Mouse (Mus musculus) heart, adult 18-20 months (tissue): ENCODE results near the gene Phf21a. TPM values are rescaled to one million over a fixed set of nuclear protein-coding genes. Genes with fewer than 3 reads are reported as not detected.
A peak's percentile ranks its signal among the peaks of the same experiment; 100 is the strongest.

Source experiments
- DNase-seq, 2 experiments: peaks; one replicate each; pipeline ENCODE4 v3.0.0; 2021 to 2022; ENCODE audit warnings: mixed read lengths in 1 of 2
- total RNA-seq, 2 experiments: library from RNA; stranded (reverse); gene quantifications; 2 replicates each; pipeline ENCODE4 v1.2.3; 2021

The Phf21a gene
- total RNA-seq, 2 experiments from 2014 or later, result 23.8 to 25.3 TPM

- no peak for DNase-seq
Measured at GRCm38 (mm10) chr2:92362571-92363228, 269.8 kb downstream of the Phf21a start.

- DNase-seq, result no peak
Measured at GRCm38 (mm10) chr2:92364086-92364485, 271.2 kb downstream of the Phf21a start.

- no peak for DNase-seq
Measured at GRCm38 (mm10) chr2:92365568-92365967, 272.7 kb downstream of the Phf21a start.

- no peak for DNase-seq
Measured at GRCm38 (mm10) chr2:92367383-92368029, 274.6 kb downstream of the Phf21a start.

GRCm38 (mm10) chr2:92370375-92370774 is 277.5 kb downstream of the Phf21a start:
- DNase-seq, result no peak

GRCm38 (mm10) chr2:92370821-92371805 is 278.2 kb downstream of the Phf21a start:
- no peak for DNase-seq

GRCm38 (mm10) chr2:92371971-92372690 is 279.2 kb downstream of the Phf21a start:
- no peak for DNase-seq

GRCm38 (mm10) chr2:92372767-92373436 is 280.0 kb downstream of the Phf21a start:
- DNase-seq, result peak in 1 of 2 experiments; percentile 57

GRCm38 (mm10) chr2:92373437-92373813 is 280.5 kb downstream of the Phf21a start:
- DNase-seq, result no peak

GRCm38 (mm10) chr2:92374514-92374913 is 281.6 kb downstream of the Phf21a start, which contains the start of the genes Pex16 and Large2:
Pex16 (plus strand) TSS chr2:92374676.
Large2 (minus strand) TSS chr2:92374869.
- DNase-seq, result peak; percentile 51 to 59

- DNase-seq, result peak; percentile 95 to 99
Measured at GRCm38 (mm10) chr2:92375099-92375623, 282.2 kb downstream of the Phf21a start.

GRCm38 (mm10) chr2:92375788-92376187 is 282.9 kb downstream of the Phf21a start:
- DNase-seq, result no peak

GRCm38 (mm10) chr2:92376300-92376699 is 283.4 kb downstream of the Phf21a start:
- no peak for DNase-seq

- DNase-seq, result no peak
Measured at GRCm38 (mm10) chr2:92377320-92377719, 284.4 kb downstream of the Phf21a start.

GRCm38 (mm10) chr2:92379783-92380494 is 287.0 kb downstream of the Phf21a start:
- DNase-seq, result peak in 1 of 2 experiments; percentile 22

- DNase-seq, result no peak
Measured at GRCm38 (mm10) chr2:92380495-92381050, 287.7 kb downstream of the Phf21a start.

GRCm38 (mm10) chr2:92381161-92381560 is 288.2 kb downstream of the Phf21a start:
- DNase-seq, result no peak

GRCm38 (mm10) chr2:92381901-92382588 is 289.1 kb downstream of the Phf21a start, which contains the start of gene 1700029I15Rik:
1700029I15Rik (plus strand) TSS chr2:92382538.
- DNase-seq, result no peak

GRCm38 (mm10) chr2:92382759-92383158 is 289.8 kb downstream of the Phf21a start:
- DNase-seq, result no peak
